Mouse (Mus musculus) lung, postnatal 0 days (tissue): ENCODE measurements around the gene Ddx6.

ENCODE experiments used
- CTCF ChIP-seq: IDR thresholded peaks from 2 replicates; pipeline ENCODE4 v1.5.1; 2016; ENCODE audit warnings: antibody characterized with exemption, mild to moderate bottlenecking
- EP300 ChIP-seq: IDR thresholded peaks from 2 replicates; pipeline ENCODE4 v1.6.1; 2016; ENCODE audit warnings: antibody characterized with exemption, mild to moderate bottlenecking, control low read depth

DNA sequence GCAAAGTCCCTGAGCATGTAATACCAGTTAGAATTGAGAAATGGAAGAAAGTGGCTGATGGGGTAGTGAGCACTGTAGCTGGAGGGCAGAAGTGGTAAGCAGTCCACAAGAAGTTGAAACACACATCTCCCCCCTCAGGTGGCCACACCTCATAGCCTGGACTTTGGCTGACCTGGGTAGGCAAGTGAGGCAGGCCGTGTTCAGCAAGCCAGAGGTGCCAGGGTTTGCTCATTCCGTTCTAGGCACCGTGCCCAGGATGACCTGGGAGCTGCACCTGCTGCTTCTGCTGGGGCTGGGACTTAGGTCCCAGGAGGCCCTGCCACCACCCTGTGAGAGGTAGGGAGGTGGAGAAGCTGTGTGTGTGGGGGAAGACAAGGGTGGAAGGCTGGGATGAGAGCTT is 68.3 kb downstream of the Ddx6 start, which contains the start of gene Treh:
- TF ChIP-seq CTCF (no peak), EP300 (no peak)
